Mouse (Mus musculus): Measurements from ENCODE around the gene Lamtor3. TPM values are rescaled to one million over a fixed set of nuclear protein-coding genes. Genes with fewer than 3 reads are reported as not detected.
"Not testable (repeated sequence)": the region's sequence is repeated elsewhere in the genome, so short reads cannot be mapped to it uniquely, and the experiment has no call there.

The Lamtor3 gene
- polyA plus RNA-seq, 1 experiment from 2014 or later = 125 TPM

DNA sequence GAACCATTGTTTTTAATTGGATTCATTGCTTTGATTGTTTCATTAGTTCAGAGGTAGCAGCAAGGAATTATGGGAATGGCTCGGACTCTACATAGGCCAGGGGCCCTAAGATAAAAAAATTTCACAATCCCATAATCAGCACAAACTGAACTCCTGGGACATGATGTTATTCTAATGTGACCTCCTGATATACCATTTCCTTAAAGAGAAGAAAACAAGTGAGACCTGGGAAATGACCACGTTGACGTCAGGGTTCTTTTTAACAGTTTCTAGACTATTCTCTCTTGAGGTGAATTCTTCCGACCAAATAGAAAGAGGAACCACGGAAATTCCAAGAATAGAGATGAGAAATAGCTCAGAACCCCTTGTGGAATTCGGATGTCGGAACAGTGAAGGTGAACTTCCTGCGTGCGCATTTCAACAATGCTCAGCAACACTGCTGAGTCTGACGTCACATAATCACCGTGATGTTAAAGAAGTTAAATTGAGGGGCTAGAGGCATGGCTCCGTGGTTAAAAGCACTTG, 23.9 kb downstream of the Lamtor3 start:
- Histone ChIP-seq H3K9me3 (ENCODE audit: low read length) (no peaks in the 10 kb centered on the region), H3K4me3 (ENCODE audit: low read length) (no peak overlapping the region), H3K9ac (replicated peaks; ENCODE audit: low read length) (no peak overlapping the region), H3K27me3 (ENCODE audit: insufficient read depth, low read length) (no peaks in the 10 kb centered on the region), H3K36me3 (ENCODE audit: insufficient read depth, low read length) (no peaks in the 10 kb centered on the region), H3K4me2 (replicated peaks; ENCODE audit: low read depth, low read length) (no peak overlapping the region), H3K4me1 (ENCODE audit: insufficient read depth, low read length) (0 out of 2 replicates have a peak, but pooled peaks cover 2% of the 10 kb centered on the region), H3K27ac (ENCODE audit: low read length) (no peak overlapping the region)
- WGBS = 85% methylated on average over 12 of the region's 12 CpGs
- no peak for ATAC-seq (ENCODE audit: low FRiP score, low TSS enrichment)

DNA sequence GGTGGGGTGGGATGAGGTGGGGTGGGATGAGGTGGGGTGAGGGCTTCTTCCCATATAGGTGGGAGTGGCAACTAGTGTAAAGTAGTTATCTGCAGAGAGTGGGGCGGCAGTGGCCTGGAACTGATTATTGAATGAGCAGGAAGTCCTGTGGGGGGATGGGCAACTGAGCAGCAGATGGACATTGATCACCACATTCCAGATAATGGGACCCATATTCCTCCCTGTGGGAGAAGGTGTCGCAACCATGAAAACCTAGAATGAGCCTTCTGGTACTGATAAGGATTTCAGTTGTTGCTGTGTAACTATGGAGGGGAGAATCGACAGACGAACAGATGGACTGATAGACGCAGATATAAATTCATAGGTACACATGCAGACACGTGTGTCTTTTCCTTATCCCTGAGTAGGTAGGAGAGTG, 25.4 kb downstream of the Lamtor3 start:
- H3K4me2 ChIP-seq (replicated peaks; ENCODE audit: low read depth, low read length) = no peak overlapping the region
- no peak overlapping the region for H3K27ac ChIP-seq (ENCODE audit: low read length)
- H3K9me3 ChIP-seq (ENCODE audit: low read length) = no peaks in the 10 kb centered on the region
- 84% methylated on average over 6 of the region's 6 CpGs for WGBS
- no peaks in the 10 kb centered on the region for H3K4me1 ChIP-seq (ENCODE audit: insufficient read depth, low read length)
- no peaks in the 10 kb centered on the region for H3K27me3 ChIP-seq (ENCODE audit: insufficient read depth, low read length)
- ATAC-seq (ENCODE audit: low FRiP score, low TSS enrichment) = no peak
- H3K36me3 ChIP-seq (ENCODE audit: insufficient read depth, low read length) = no peaks in the 10 kb centered on the region
- no peak overlapping the region for H3K9ac ChIP-seq (replicated peaks; ENCODE audit: low read length)
- no peak overlapping the region for H3K4me3 ChIP-seq (ENCODE audit: low read length)

DNA sequence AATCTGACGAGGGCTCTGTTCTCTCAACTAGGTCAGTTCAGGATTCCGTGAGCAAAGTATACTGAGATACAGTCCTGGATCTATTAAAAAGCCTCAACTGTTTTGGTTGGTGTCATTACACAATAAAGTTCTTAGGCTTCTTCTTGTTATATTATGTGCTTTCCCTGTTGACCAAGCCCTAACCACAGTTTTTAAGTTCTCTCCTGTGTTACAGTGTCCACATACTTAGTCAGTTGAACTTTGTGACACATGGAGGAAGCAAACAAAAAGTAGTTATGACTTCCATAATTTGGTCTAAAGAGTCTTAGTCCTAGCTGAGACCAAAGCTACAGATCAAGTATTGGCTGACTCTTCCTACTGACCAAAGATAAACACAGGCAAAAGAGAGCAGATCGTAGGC, 28.5 kb downstream of the Lamtor3 start:
- H3K27me3 ChIP-seq (ENCODE audit: insufficient read depth, low read length) = no peaks in the 10 kb centered on the region
- WGBS = 85% methylated on average over 3 of the region's 3 CpGs
- no peak overlapping the region for H3K4me2 ChIP-seq (replicated peaks; ENCODE audit: low read depth, low read length)
- H3K36me3 ChIP-seq (ENCODE audit: insufficient read depth, low read length) = no peaks in the 10 kb centered on the region
- no peak for ATAC-seq (ENCODE audit: low FRiP score, low TSS enrichment)
- H3K4me1 ChIP-seq (ENCODE audit: insufficient read depth, low read length) = no peaks in the 10 kb centered on the region
- no peak overlapping the region for H3K27ac ChIP-seq (ENCODE audit: low read length)
- H3K9me3 ChIP-seq (ENCODE audit: low read length) = no peaks in the 10 kb centered on the region
- no peak overlapping the region for H3K4me3 ChIP-seq (ENCODE audit: low read length)
- no peak overlapping the region for H3K9ac ChIP-seq (replicated peaks; ENCODE audit: low read length)

DNA sequence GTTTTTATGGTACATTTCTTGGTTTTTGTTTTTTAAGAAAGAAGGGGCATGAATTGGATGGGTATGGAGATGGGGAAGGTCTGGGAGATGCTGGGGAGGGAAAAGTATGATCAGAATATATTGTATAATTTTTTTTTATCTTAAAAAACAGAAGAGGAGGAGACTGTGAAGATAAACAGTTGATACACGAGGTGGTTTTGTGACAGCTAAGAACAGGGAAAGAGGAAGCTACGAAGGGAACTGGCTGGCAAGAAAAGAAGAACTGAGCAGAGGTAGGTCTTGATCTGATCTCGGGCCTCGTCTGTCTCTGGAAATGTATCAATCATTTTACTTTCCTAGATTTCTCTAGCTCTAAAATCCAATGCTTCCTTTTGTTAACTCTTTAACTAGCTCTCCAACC, 29.2 kb downstream of the Lamtor3 start:
- 83% methylated on average over 4 of the region's 4 CpGs for WGBS

DNA sequence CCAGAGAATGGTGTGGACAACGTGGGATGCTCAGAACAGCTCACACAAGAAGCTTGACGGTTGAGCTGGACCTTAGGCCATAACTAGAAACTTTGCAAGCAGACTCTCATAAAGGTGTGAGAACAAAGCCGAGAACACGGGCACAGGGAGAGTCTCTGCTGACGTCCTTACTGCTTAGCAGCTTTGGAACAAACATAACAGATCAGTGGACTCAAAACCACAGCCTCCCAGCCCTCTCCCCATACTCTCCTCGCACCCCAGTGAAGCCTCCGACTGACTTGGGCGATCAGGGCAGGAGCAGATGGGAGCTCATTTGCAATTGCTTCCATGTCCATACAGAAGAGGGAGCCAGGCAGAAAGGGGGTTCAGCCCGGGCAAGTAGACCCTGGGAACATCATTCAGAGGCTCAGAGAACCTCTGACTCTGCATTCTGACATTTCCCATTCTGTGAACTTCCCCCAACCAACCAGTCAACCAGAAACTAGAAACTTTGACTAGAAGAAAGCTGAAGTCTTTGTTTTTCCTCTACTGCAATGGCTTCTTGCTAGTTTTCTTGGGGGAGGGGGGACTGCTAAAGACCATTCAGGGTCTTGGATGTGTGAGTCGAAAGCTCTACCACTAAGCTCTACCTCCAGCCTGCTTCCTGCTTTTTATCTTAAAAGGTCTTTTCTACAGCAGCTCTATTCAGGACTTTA, 32.0 kb downstream of the Lamtor3 start:
- Histone ChIP-seq H3K9ac (replicated peaks; ENCODE audit: low read length) (no peak overlapping the region), H3K27me3 (ENCODE audit: insufficient read depth, low read length) (no peaks in the 10 kb centered on the region), H3K27ac (ENCODE audit: low read length) (no peak overlapping the region), H3K4me3 (ENCODE audit: low read length) (no peak overlapping the region), H3K4me2 (replicated peaks; ENCODE audit: low read depth, low read length) (no peak overlapping the region), H3K36me3 (ENCODE audit: insufficient read depth, low read length) (no peaks in the 10 kb centered on the region), H3K9me3 (ENCODE audit: low read length) (no peaks in the 10 kb centered on the region), H3K4me1 (ENCODE audit: insufficient read depth, low read length) (peaks cover 14% of the 10 kb centered on the region; the same call in 1 of the 2 replicates)
- 81% methylated on average over 10 of the region's 10 CpGs for WGBS
- ATAC-seq (ENCODE audit: low FRiP score, low TSS enrichment) = no peak

More for the DNA sequence above, 29.2 kb downstream of the Lamtor3 start:
- Histone ChIP-seq H3K9ac (replicated peaks; ENCODE audit: low read length) (no peak overlapping the region), H3K27ac (ENCODE audit: low read length) (no peak overlapping the region), H3K4me3 (ENCODE audit: low read length) (no peak overlapping the region), H3K4me2 (replicated peaks; ENCODE audit: low read depth, low read length) (no peak overlapping the region), H3K9me3 (ENCODE audit: low read length) (no peaks in the 10 kb centered on the region), H3K4me1 (ENCODE audit: insufficient read depth, low read length) (0 out of 2 replicates have a peak, but pooled peaks cover 2% of the 10 kb centered on the region), H3K27me3 (ENCODE audit: insufficient read depth, low read length) (no peaks in the 10 kb centered on the region), H3K36me3 (ENCODE audit: insufficient read depth, low read length) (no peaks in the 10 kb centered on the region)
- no peak for ATAC-seq (ENCODE audit: low FRiP score, low TSS enrichment)

DNA sequence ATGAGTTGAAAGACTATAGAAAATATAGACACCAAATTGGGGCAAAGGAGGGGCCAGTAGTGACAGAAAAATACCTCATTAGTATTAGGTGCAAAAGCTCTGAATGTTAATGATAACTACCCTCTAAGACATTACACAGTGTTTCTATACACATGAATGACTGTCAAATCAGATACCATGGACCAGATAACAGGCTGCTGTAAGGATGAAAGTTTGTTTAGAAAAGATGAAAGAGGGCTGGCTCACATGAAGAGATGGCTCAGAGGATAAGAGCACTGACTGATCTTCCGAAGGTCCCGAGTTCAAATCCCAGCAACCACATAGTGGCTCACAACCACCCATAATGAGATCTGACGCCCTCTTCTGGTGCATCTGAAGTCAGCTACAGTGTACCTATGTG, 33.0 kb downstream of the Lamtor3 start:
- not testable (repeated sequence) for ATAC-seq (ENCODE audit: low FRiP score, low TSS enrichment); H3K4me2 ChIP-seq (replicated peaks; ENCODE audit: low read depth, low read length); H3K27me3 ChIP-seq (ENCODE audit: insufficient read depth, low read length); H3K9ac ChIP-seq (replicated peaks; ENCODE audit: low read length); H3K9me3 ChIP-seq (ENCODE audit: low read length); H3K4me3 ChIP-seq (ENCODE audit: low read length); H3K36me3 ChIP-seq (ENCODE audit: insufficient read depth, low read length); H3K27ac ChIP-seq (ENCODE audit: low read length)
- 89% methylated on average over 3 of the region's 3 CpGs for WGBS
- peaks cover 20% of the 10 kb centered on the region for H3K4me1 ChIP-seq (ENCODE audit: insufficient read depth, low read length)

DNA sequence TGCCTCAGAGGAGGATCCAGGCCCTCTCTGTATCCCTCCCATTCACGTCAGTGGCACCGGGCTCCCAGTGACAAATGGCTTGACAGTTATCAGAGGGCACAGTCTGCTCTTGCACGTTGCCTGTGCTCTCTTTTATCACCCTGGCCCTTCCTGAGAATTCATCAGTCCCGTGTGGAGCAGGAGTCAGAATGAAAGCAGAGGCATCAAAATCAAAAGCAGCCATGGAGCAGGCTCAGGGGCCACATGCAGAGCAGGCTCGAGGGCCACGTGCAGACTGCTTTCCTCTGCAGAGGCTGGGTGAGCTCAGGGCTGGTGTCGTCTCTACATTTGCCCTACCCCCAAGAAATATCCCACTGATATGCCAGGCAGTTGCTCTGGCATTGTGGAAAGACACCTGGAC, 33.5 kb downstream of the Lamtor3 start:
- 33% methylated on average over 7 of the region's 7 CpGs for WGBS
- ATAC-seq (ENCODE audit: low FRiP score, low TSS enrichment) = 0 out of 2 replicates have a peak, but pooled peaks have one; percentile 37
- H3K27ac ChIP-seq (ENCODE audit: low read length) = peak overlapping the region; percentile 6; the same call in 1 of the 2 replicates
- no peak overlapping the region for H3K4me3 ChIP-seq (ENCODE audit: low read length)
- H3K27me3 ChIP-seq (ENCODE audit: insufficient read depth, low read length) = no peaks in the 10 kb centered on the region
- H3K9me3 ChIP-seq (ENCODE audit: low read length) = no peaks in the 10 kb centered on the region
- peaks cover 20% of the 10 kb centered on the region for H3K4me1 ChIP-seq (ENCODE audit: insufficient read depth, low read length)
- no peak overlapping the region for H3K9ac ChIP-seq (replicated peaks; ENCODE audit: low read length)
- no peak overlapping the region for H3K4me2 ChIP-seq (replicated peaks; ENCODE audit: low read depth, low read length)
- no peaks in the 10 kb centered on the region for H3K36me3 ChIP-seq (ENCODE audit: insufficient read depth, low read length)

DNA sequence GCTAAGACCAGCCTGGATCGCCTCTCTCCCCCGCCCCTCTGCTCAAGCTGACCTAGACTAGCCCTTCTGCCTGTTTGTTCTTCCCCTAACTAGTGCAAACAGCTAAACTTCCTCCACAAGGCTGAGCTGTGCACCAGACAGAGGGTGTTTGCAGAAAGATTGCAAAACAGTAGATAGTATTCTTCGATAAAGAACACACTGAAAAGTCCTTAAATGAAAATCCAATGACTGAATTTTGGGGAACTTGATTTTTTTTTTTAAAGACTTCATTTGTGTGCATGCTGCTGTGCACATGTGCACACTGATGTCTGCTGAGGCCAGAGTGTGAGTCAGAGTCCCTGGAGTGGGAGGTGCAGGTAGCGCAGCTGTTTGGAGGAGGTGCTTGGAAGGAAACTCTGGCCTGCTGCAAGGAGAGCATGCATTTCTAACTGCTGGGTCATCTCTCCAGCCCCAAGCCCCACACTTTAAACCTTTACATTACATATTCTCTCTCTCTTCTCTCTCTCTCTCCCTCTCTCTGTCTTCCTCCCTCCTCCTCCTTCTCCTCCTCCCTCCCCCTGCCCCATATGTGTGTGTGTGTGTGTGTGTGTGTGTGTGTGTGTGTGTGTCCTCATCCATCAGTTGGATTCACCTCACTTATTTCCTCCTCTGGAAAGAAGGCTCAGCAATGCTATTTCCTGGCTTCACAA, 34.1 kb downstream of the Lamtor3 start:
- Histone ChIP-seq H3K27ac (ENCODE audit: low read length) (peak overlapping the region; percentile 6; the same call in 1 of the 2 replicates), H3K4me1 (ENCODE audit: insufficient read depth, low read length) (peaks cover 20% of the 10 kb centered on the region), H3K9ac (replicated peaks; ENCODE audit: low read length) (no peak overlapping the region), H3K4me3 (ENCODE audit: low read length) (no peak overlapping the region), H3K9me3 (ENCODE audit: low read length) (no peaks in the 10 kb centered on the region), H3K27me3 (ENCODE audit: insufficient read depth, low read length) (no peaks in the 10 kb centered on the region), H3K36me3 (ENCODE audit: insufficient read depth, low read length) (no peaks in the 10 kb centered on the region), H3K4me2 (replicated peaks; ENCODE audit: low read depth, low read length) (no peak overlapping the region)
- ATAC-seq (ENCODE audit: low FRiP score, low TSS enrichment) = peak; percentile 77
- WGBS = 61% methylated on average over 4 of the region's 4 CpGs

DNA sequence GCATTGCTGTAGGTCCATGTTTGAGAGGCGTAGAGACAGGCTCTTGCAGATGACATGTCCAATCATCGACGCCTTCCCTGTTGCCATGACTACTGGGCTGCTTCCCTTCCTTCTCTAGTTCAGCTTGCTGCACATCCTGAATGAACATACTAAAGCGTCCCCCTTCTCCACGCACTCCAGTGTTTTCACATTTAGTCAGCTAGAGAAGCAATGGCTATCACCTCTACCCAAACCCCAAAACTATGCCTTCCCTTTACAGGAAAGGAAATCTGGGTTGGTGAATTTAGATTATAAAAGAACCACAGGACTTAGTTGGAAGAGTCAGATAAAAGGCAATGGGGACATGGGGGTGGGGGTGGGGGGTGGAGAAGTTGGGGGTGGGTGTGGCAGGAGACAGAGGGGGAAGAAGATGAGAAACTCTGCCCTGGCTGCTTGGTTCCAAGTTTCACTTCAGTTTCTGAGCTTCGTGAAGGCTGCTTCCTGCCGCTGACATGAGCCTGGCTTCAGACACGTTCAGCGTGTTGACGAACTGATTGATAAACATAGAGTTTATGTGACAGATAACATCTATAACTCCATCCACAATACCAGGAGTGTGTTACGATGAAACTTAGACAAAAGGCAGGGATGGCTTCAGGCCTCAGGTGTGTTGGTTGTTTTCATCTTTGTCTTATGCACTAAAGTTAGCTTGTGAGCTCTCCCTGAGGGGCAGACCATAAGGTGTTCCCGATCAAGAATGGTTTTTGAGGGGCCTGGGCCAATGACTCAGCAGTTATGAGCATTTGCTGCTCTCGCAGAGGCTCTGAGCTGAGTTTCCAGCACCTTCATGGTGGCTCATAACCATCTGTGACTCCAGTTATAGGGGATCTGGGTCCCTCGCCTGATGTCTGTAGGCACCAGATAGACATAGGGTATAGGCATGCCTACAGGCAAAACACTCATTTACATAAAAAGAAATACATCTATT, 34.9 kb downstream of the Lamtor3 start:
- no peak overlapping the region for H3K9ac ChIP-seq (replicated peaks; ENCODE audit: low read length)
- 0 out of 2 replicates have a peak, but pooled peaks have one; percentile 29 for ATAC-seq (ENCODE audit: low FRiP score, low TSS enrichment)
- H3K9me3 ChIP-seq (ENCODE audit: low read length) = no peaks in the 10 kb centered on the region
- no peak overlapping the region for H3K27ac ChIP-seq (ENCODE audit: low read length)
- no peak overlapping the region for H3K4me2 ChIP-seq (replicated peaks; ENCODE audit: low read depth, low read length)
- 62% methylated on average over 14 of the region's 14 CpGs for whole genome bisulfite sequencing
- no peaks in the 10 kb centered on the region for H3K36me3 ChIP-seq (ENCODE audit: insufficient read depth, low read length)
- H3K27me3 ChIP-seq (ENCODE audit: insufficient read depth, low read length) = no peaks in the 10 kb centered on the region
- peaks cover 20% of the 10 kb centered on the region for H3K4me1 ChIP-seq (ENCODE audit: insufficient read depth, low read length)
- H3K4me3 ChIP-seq (ENCODE audit: low read length) = no peak overlapping the region
